Mouse (Mus musculus): ENCODE data around the gene Fkbp15.

Fkbp15 gene

DNA sequence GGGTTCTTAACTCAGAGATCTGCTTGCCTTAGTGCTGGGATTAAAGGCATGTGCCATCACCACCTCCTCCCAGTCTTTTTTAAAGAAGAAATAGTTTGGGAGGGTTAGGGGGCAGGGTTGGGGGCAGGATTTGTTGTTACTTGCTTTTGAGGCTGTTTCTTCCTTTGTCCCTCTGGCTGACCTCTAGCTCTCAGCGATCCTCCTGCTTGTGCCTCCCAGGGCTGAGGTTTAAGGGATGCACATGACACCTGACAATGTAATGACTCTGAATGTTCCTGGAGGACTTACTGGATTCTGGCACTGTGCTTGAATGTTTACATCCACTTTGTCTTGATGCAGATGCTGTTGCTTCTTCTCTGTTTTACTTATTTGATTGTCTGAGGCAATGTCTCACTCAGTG lies 12.1 kb upstream of the Fkbp15 start:
- no peak for DNase-seq

DNA sequence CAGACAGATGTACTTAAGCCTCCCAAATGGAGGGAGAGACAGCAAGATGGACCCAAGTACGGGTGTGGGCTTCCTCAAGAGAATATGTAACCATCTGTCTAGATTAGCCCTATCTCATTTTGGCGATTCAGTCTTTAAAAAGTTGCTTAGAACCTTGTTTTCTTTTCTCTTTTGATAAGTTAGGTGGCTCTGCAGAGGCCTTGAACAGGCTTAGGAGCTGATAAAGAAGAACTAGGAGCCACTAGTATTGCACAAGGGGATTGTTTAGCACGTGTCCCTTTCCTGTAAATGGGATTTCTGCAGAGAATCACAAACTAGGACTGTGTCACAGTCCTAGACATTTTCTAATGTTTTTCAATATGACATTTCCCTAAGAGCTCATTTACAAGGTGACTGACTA lies 8.7 kb upstream of the Fkbp15 start:
- DNase-seq = no peak

DNA sequence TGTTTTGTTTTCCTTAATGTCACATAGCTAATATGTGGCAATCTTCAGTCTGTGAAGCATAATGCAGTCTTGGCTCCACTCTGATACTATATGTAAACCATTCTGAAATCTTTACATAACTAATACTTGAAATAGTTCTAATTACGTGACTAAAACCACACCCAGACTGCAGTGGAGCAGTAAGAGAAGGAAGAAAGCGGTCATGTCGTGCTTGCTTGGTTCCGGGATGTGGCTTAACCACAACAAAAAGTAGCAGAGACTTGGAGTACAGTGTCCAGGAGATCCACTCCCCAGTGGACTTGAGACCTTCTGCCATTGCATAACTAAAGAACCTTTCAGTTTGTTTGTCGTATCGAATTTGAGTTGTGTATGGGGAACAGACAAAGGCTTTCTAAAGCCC lies 7.2 kb upstream of the Fkbp15 start:
- no peak for DNase-seq

DNA sequence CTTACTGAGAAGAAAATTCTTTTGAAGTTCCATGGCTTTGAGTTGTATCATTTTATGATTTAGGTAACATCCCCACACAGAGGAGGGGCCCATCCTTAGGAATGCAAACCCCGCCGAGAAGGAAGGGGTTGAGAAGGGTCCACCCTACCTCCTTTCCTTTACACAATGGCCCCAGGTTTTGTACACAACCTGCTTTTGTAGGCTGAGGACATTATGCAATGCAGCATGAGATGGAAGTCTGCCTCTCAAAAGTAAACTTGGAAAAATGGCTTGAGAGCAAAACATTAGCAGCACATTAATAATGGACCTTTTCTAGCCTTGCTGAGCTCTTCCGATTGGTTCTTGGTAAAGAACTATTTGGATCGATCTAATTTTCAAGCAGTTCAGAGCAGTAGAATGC lies 5.9 kb upstream of the Fkbp15 start:
- no peak for DNase-seq

DNA sequence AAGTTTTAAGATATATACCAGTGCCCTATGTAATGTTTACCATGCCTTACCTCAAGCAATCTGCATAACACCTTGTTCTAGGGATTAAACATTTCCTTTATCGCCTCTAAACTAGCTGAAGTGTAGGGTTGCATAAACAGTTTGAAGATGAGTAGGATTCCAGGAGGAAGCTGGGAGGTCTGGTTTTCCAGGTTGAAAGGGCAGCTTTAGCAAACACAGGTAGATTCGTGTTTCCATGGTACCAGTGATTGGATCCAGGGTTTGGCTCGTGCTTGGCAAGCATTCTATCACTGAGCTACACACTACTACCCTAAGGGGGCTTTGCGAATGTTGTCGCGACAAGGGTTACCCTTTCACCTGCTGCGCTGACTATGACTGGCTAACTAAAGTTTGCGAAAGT lies 4.0 kb upstream of the Fkbp15 start:
- no peak for DNase-seq

DNA sequence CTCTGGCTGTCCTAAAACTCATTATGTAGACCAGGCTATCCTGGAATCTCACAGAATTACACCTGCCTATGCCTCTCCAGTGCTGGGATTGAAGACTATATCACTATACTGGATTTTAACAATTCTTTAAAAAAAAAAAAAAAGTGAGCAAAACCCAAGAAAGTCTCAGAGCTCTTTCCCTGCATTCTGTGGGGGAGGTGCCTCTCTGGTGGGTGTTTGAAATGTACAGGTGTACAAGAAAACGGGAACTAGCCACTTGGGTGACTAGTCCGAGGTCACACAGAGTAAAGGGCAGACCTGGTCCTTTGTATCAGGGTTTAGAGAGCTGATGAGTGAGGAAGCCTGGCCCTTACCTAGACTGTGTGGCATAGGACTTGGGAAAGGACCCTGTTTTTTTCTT lies 2.1 kb upstream of the Fkbp15 start:
- peak; percentile 28 to 46 for DNase-seq

DNA sequence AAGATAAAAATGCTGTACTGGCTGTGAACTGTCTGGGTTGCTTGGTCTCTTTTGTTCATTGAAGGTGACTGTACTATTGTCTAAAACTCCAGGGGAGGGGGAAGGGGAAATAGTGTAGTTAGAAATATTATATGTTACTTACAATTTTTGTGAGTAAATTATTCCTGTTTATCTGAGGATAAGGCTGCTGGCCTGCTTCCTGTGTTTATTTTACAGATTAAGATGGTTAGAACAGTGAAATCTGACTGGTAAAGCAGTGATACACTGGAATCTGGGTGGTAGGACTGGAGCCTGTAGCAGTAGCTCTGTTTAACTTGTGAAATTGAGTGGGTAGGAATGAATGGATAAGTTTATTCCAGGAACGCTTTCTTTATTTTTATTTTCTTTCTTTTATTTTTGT lies 1.6 kb upstream of the Fkbp15 start:
- no peak for DNase-seq

DNA sequence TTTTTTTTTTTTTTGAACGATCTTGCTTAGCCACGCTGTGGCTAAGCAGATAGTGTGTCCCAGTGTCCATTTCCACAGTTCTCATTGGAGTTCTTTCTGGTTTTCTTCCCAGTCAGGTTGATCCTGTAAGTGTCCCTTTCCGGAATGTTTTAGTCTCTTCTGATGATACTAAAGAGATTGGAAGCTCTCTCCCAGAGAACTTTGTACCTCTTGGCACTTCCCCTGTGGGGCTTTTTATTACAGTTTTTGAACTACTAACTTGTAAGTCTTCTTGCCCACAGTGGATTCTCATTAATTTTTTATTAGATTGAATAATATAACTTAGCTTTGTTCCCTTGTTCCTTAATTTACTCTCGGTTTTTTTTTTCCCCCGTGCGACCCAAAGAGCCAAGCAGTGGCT lies 1.2 kb upstream of the Fkbp15 start:
- DNase-seq = no peak

DNA sequence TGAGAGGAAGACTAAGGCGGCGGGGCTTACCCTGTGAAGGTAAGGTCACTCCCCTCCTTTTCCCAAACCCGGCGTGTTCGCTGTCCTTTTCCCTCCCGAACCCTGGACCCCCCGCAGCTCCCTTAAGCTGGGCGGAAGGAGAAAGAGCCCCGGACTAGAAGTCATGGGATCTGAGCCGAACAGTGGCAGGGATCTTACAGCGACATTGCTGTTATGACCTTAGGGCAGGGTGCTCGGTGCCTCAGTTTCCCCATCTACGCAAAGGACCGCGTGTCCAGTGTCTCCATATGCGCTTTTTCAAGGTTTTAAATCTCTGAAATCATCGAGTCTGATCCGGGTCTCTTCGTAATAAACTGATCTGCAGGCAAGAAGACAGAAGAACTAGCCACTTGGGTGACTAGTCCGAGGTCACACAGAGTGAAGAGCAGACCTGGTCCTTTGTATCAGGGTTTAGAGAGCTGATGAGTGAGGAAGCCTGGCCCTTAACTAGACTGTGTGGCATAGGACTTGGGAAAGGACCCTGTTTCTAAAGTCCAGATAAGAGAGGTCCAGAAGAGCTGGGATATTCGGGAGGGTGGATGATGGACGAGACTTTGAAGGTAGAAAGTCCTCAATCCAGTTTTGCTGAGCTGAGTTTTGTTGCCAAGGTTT lies 582 bp upstream of the Fkbp15 start:
- DNase-seq = peak in 1 of 2 experiments; percentile 29

DNA sequence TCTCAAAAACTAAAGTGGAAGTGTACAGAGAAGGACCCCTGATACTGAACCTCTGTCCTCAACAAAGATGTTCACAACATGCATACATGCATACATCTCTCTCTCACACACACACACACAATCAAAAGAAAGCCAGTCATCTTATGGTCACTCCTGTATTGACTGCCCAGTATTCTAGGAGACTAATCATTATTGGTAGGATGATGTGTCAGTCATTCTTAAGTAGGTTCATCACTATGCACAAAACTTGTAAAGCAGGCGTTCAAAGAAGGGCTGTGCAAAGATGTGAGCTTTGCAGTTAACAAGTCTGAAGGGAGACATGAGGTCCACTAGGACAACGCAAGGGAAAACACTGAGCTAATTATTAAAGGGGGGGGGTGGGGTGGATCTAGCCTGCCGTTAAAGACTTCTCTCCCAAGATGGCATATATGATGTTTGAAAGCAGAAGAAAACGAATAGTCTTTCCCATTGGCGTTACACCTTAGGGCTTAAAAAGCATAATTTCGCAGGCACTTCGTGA lies 1.0 kb downstream of the Fkbp15 start:
- no peak for DNase-seq

DNA sequence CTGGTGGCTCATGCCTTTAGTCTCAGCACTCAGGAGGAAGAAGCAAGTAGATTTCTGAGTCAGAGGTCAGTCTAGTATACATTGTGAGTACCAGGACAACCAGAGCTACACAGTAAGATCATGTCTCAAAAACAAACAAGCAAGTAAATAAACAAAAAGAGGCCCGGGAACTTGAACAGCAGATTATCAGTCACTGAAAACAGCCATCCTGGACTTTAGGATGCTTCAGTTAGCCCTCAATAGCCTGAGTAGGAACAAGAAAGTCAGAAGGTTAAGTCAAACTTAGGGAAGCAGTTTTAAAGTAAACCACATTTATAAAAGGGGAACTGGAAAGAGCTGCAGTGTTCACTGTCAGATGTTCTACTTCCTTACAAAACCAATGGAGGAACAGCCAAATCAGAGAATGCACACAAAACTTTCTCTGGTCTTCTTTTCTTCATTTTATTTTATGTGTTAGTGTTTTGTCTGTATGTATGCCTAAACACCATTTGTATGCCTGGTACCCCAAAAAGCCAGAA lies 2.7 kb downstream of the Fkbp15 start:
- peak; percentile 16 to 18 for DNase-seq

DNA sequence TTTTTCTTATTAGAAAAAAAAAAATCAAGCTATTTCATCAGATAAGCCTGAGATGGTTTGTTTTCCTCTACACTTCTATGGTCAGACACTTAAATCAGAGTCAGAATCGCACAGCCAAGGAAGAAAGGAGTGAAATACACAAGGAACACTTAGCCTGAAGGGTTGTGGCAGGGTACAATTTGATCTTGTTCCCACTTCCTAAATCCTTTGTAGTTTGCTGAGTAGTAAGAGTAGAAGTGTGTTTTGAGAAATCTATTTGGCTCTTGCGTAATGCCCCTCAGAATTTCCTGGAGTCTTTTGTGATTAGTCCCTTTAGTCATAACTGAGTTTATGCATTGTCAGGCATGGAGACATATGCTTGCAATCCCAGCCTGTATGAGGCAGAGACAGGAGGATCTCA lies 11.0 kb downstream of the Fkbp15 start:
- DNase-seq = no peak

DNA sequence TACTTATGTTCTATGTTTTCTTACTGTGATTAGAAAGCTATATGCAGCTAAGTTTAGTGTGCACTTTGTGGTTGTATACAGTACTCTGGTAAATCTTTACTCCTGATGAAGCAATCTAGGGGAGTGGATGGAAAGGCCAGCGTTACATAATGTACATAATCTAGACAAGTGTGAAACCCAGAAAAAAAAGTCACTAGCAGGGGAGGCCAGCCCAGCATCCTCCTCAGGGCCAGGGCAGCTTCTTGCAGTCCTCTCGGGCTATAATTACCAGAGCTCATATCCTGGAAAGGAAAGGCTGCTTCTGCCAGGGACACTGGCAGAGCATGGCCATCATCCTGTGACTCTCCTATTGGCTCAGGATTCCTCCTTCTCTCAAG lies 12.0 kb downstream of the Fkbp15 start:
- no peak for DNase-seq

DNA sequence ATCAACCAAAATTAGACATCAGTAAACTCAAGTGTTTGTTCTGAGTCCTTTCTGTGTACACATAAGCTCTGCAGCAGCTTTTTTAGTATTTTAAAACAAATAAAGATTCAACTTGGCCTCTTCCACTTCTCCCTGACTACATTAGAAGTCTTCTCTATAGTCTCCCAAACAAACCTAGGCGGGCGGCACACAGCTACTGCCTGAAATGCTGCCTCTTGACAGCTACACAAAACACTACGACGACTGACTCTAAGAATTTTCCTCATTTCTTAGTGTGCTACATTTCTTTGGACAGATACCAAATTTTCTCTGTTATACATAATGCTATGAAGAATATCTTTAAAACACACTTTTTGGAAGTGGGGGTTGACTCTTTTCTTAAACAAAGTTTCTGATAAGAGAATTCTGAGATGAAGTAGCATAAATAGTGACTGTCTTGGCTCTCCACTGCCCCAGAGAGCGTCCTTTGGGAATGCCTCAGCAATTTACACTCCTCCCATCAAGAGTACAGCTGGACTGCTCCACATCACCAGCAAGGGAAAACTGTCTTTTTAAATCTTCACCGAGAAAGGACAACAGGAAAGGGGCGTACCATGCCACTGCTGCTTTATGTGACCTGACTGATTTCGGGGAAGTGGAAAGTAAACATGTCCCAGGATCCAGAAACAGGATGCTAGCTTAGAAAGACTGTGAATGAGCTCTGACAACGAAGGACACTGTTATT lies 12.6 kb downstream of the Fkbp15 start:
- DNase-seq = no peak

DNA sequence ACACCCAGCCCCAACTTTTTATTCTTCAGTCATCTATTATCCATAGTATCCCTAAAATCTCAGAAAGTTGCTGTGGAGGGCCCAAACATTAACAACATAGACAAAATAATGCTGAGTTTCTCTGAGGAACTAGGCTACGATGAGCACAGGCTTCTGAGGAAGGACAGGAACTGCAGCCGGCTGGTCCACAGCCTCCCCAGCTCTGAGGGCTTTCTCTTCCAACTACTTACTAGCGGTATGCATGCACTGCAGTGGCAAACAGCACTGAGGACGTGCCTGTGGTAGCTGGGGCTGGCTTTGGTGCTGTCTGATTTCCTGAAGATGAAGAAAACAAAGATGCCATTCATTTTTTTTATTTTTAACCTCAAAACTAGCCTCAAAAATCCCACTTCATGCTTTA lies 14.5 kb downstream of the Fkbp15 start:
- DNase-seq = peak; percentile 36 to 37

DNA sequence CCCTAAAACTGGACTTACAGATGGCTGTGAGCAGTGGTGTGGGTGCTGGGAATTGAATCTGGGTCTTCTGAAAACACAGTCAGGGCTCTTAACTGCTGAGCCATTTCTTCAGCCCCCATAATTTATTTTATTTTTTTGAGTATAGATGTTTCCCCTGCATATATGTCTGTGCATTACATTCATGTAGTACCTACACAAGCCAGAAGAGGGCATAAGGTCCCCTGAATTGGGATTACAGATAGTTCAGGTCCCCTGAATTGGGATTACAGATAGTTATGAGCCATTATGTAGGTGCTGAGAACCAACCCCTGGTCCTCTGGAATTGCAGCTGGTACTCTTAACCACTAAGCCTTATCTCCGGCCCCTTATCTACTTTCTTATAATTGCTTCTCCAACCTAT lies 16.3 kb downstream of the Fkbp15 start:
- DNase-seq = peak; percentile 47 to 50

DNA sequence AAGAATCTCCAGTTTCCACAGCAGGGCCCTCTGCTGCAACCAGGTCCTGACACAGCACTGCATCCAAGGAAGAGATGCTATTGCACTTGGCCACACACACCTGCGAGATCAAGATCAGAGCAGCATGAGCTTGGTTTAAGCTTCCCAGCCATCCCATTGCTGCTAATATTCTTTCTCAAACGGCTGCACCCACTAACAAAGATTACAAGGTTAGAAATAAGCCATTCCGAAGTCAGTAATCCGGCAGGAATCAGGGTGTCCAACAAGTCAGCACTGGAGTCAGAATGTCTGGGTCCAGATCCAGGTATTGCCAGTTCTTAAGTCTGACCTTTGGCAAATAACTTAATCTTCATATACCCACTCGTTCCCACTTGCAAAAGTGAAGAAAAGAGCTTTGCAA lies 21.8 kb downstream of the Fkbp15 start:
- DNase-seq = no peak

DNA sequence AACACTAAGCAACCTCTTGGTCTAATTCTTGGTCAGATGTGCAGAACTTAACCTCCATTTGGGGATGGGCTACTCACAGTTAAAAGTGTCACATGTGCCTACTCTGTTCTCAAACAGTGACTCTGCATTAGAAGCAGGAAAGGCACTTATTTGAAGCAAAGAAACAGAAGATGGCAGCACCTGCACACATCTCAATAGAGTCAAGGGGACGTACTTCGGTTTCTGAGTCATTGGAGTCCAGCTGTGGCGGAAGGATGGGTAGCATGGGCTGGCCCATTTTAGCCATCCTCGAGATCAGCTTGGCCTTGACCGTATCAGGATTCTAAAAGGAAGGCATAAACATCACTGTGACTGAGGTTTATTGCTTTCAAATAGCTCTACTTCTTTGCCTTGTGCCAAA lies 28.4 kb downstream of the Fkbp15 start:
- no peak for DNase-seq

DNA sequence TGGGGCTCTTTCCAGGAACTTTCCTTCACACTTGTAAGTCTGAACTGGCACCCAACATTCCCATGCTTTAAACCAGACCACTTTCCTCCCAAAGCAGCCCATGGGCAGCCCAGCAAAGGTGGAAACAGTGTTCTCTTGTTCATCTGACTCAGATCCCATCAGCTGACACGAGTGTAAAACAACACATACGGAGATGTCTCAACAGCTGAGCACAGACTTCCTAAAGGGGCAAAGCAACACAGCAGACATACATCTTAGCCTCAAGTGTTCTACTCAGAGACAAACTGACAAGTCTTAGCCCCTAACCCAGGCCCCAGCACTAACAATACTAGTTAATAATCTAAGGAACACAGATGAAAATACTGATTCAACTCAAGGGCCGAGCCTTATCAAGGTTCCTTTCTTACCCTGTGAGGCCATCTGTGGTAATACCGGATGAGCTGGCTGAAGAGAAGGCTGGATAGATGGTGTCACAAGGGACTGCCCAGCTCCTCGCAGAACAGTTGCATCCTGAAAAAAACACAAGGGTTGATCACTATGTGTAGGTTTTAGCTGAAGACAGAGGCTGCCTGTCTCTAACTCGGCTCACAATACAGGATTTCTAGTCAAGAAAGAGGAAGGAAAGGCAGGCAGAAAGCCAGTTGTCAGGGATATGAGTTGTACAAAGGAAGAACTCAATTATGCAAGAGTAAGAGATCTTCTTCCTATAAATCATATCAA lies 31.2 kb downstream of the Fkbp15 start:
- DNase-seq = no peak

DNA sequence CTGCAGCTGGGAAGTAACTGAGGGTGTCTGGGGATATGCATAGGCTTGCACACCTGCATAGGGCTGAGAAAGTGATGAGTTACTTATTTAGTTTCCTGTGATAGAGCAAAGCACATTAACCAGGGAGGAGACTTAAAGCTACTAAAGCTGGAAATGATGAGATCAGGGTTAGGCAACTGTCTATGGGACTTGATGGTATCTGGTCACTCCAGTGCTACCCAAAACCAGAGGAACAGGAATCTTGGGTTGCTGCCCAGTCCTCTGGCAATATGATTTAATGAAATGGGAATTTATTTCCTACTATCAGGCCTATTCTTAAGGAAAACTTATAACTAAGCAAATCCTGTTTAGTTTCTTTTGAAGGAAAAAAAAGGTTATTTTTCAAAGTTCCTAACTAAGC lies 34.2 kb downstream of the Fkbp15 start:
- DNase-seq = no peak

DNA sequence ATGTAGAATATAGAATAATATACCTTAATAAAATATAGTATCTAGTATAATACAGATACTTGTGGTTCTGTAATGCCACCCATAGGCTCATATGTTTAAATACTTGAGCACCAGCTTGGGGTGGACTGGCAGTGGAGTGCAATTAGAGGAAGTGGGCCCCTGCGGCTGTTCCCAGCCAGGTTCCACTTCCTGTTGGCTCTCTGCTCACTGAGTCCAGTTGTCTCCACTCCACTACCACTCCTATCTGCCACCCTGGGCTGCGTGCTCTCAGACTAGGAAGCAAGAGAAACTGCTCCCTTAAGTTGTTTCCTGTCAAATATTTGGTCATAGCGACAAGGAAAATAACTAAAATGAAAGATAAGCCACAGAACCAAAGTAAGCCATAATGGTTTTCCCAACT lies 37.7 kb downstream of the Fkbp15 start:
- peak; percentile 41 to 43 for DNase-seq

DNA sequence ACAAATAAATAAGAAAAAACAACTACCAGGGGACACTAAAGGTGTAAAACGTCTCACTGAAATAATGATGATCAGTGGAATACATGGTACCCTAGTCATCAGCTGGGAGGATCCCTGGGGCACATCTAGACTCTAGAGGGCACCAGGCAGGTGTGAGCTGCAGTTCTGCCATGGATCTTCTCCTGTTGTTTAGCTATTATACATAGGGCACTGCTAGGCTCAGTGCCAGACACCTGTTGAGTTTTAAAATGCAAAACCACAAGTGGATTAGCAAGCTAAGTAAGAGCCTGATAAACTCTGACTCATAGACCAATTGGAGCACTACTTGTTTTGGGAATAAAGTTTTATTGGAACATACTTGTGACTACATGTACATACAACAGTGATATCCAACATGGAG lies 42.1 kb downstream of the Fkbp15 start:
- DNase-seq = no peak

DNA sequence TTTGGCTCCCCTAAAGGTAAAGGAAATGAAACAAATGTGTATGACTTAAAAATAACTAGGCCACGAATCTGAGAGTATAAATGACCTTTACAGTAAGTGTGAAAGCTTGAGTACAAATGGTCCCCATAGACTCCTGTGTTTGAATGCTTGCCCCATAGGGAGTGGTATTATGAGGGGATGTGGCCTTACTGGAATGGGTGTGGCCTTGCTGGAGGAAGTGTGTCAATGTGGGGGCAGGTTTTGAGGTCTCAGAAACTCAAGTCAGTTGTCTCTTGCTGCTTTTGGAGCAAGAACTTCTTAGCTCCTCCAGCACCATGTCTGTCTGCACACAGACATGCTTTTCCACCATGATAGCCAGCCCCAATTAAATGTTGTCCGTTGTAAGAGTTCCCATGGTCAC lies 43.9 kb downstream of the Fkbp15 start:
- DNase-seq = no peak

DNA sequence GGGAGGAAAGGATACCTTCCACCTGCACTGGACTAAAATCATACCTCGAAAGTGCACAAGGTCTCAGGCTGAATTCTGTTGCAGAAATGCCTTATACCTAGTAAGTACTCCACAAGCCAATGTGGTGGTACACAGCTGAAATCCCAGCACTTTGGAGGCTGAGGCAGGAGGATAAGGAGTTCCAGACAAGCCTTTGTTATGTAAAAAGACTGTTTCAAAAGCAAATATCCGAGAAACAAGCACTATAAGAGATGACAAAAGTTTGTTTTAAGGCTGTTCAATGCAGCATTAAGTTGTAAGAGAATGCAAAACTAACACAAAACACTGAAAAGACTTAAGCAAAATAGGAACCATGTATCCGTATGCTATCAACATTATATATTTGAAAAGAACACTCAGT lies 45.8 kb downstream of the Fkbp15 start:
- no peak for DNase-seq
